Mouse (Mus musculus): ENCODE results near the gene Pitpnm1. TPM values are rescaled to one million over a fixed set of nuclear protein-coding genes. Genes with fewer than 3 reads are reported as not detected.
A peak's percentile ranks its signal among the peaks of the same experiment; 100 is the strongest.

The Pitpnm1 gene
- total and polyA plus RNA-seq, 3 experiments, result 25.3 to 51.2 TPM; not detected in 1

DNA sequence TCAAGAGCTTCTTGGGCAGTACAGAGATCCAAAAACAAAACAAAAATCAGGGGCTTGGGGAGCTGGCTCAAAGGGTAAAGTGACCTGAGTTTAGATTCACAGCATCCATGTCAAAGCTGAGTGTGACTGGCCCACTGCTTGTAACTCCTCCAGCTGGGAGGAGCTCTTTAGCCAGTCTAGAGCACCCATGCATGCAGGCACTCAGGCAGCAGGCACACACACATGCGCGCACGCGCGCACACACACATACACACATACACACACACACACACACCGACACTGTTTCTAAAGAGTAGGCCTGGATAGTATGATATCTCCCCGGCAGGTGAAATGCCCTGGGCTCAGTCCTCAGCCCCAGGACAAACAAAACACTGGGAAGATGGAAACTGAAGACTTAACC lies 17.2 kb downstream of the Pitpnm1 start:
- H3K36me3 ChIP-seq (ENCODE audit: control insufficient read depth in 1 of 2, insufficient read depth in 2 of 2, low read length in 2 of 2), result peaks cover 2 to 31% of the 10 kb centered on the region in 2 experiments; a peak in 3 of 4 replicates
- H3K9me3 ChIP-seq (replicated peaks; ENCODE audit: insufficient read depth, low read length), result no peaks in the 10 kb centered on the region
- H3K27ac ChIP-seq (ENCODE audit: control insufficient read depth, low read depth, low read length), result no peak overlapping the region
- DNase-seq (ENCODE audit: low read depth, low spot score), result no peak
- peaks cover 4% of the 10 kb centered on the region for H3K79me2 ChIP-seq (ENCODE audit: control insufficient read depth, insufficient read depth, low read length, poor library complexity)
- H3K27me3 ChIP-seq (ENCODE audit: control insufficient read depth in 1 of 2, insufficient read depth in 2 of 2, low read length in 2 of 2), result no peaks in the 10 kb centered on the region
- H3K9ac ChIP-seq (ENCODE audit: control insufficient read depth, low read depth, low read length, poor library complexity, severe bottlenecking), result no peak overlapping the region
- no peak overlapping the region for H3K4me3 ChIP-seq (ENCODE audit: control insufficient read depth in 1 of 2, insufficient read depth in 1 of 2, low read depth in 2 of 2, low read length in 2 of 2)
- TF ChIP-seq GATA1 (IDR thresholded peaks at IDR 0.05; ENCODE audit: low read depth, low read length) (no peak), RCOR1 (IDR thresholded peaks at IDR 0.05; ENCODE audit: low read depth, low read length) (no peak), ZC3H11A (IDR thresholded peaks at IDR 0.05; ENCODE audit: low read depth, low read length) (no peak), CTCF (IDR thresholded peaks at IDR 0.05 in 2 of 3, conservative IDR thresholded peaks at IDR 0.05 in 1 of 3; ENCODE audit: control insufficient read depth in 1 of 3, insufficient read depth in 1 of 3, low read depth in 2 of 3, low read length in 3 of 3, poor library complexity in 1 of 3, severe bottlenecking in 1 of 3) (no peak), POLR2AphosphoS5 (IDR thresholded peaks at IDR 0.05; ENCODE audit: borderline replicate concordance, low read depth, low read length) (no peak), UBTF (IDR thresholded peaks at IDR 0.05; ENCODE audit: borderline replicate concordance, insufficient read depth, low read depth, low read length) (no peak), ZKSCAN1 (IDR thresholded peaks at IDR 0.05; ENCODE audit: low read depth, low read length) (no peak), NELFE (IDR thresholded peaks at IDR 0.05; ENCODE audit: low read depth, low read length) (no peak), TCF12 (IDR thresholded peaks at IDR 0.05; ENCODE audit: low read depth, low read length) (no peak), TAL1 (IDR thresholded peaks at IDR 0.05; ENCODE audit: low read length) (no peak), TBP (IDR thresholded peaks at IDR 0.05; ENCODE audit: low read depth, low read length) (no peak), CHD2 (IDR thresholded peaks at IDR 0.05; ENCODE audit: low read length) (no peak), MAX (IDR thresholded peaks at IDR 0.05; ENCODE audit: low read length) (no peak), USF2 (IDR thresholded peaks at IDR 0.05; ENCODE audit: borderline replicate concordance in 1 of 2, insufficient read depth in 1 of 2, low read depth in 1 of 2, low read length in 2 of 2) (no peak), ZNF384 (IDR thresholded peaks at IDR 0.05; ENCODE audit: low read depth, low read length) (no peak), POLR2A (IDR thresholded peaks at IDR 0.05; ENCODE audit: control insufficient read depth in 1 of 2, insufficient read depth in 1 of 2, low read depth in 1 of 2, low read length in 2 of 2, poor library complexity in 1 of 2) (no peak), EP300 (IDR thresholded peaks at IDR 0.05; ENCODE audit: low read depth in 1 of 2, low read length in 2 of 2) (no peak)
- peaks cover 21 to 36% of the 10 kb centered on the region in 2 experiments for H3K4me1 ChIP-seq (ENCODE audit: control insufficient read depth in 1 of 2, insufficient read depth in 2 of 2, low read length in 2 of 2)

DNA sequence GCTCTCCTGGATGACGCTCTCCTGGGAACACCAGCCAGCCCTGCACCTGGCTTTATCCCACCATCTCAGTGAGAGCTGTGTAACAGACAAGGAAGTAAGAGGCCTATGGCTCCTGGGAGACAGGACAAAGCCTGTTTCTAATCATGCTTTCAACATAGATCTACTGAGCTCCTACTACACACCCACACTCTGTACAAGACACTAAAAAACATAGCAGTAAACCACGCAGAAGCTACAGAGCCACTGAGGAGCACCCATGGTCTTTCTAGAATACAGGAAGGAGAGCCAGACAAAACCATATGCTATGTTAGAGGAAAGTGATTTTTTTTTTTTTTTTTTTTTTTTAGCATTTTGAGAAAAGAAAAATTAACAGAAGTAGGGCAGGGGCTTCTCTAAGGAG lies 18.6 kb downstream of the Pitpnm1 start:
- H3K36me3 ChIP-seq (ENCODE audit: control insufficient read depth in 1 of 2, insufficient read depth in 2 of 2, low read length in 2 of 2), result peaks cover 2 to 31% of the 10 kb centered on the region in 2 experiments; a peak in 3 of 4 replicates
- no peak overlapping the region for H3K27ac ChIP-seq (ENCODE audit: control insufficient read depth, low read depth, low read length)
- H3K9ac ChIP-seq (ENCODE audit: control insufficient read depth, low read depth, low read length, poor library complexity, severe bottlenecking), result no peak overlapping the region
- TF ChIP-seq ETS1 (IDR thresholded peaks at IDR 0.05; ENCODE audit: low read depth, low read length) (no peak), E2F4 (IDR thresholded peaks at IDR 0.05; ENCODE audit: borderline replicate concordance, low read depth, low read length) (no peak), ZNF384 (IDR thresholded peaks at IDR 0.05; ENCODE audit: low read depth, low read length) (0 out of 2 replicates have a peak, but pooled peaks have one; percentile 21), POLR2A (IDR thresholded peaks at IDR 0.05; ENCODE audit: control insufficient read depth in 1 of 2, insufficient read depth in 1 of 2, low read depth in 1 of 2, low read length in 2 of 2, poor library complexity in 1 of 2) (no peak), POLR2AphosphoS5 (IDR thresholded peaks at IDR 0.05; ENCODE audit: borderline replicate concordance, low read depth, low read length) (no peak), GATA1 (IDR thresholded peaks at IDR 0.05; ENCODE audit: low read depth, low read length) (no peak), UBTF (IDR thresholded peaks at IDR 0.05; ENCODE audit: borderline replicate concordance, insufficient read depth, low read depth, low read length) (no peak), GABPA (IDR thresholded peaks at IDR 0.05; ENCODE audit: low read depth, low read length) (no peak)
- H3K79me2 ChIP-seq (ENCODE audit: control insufficient read depth, insufficient read depth, low read length, poor library complexity), result peaks cover 4% of the 10 kb centered on the region
- no peak overlapping the region for H3K4me3 ChIP-seq (ENCODE audit: control insufficient read depth in 1 of 2, insufficient read depth in 1 of 2, low read depth in 2 of 2, low read length in 2 of 2)
- DNase-seq (ENCODE audit: low read depth, low spot score), result no peak
- no peaks in the 10 kb centered on the region for H3K9me3 ChIP-seq (replicated peaks; ENCODE audit: insufficient read depth, low read length)
- no peaks in the 10 kb centered on the region for H3K27me3 ChIP-seq (ENCODE audit: control insufficient read depth in 1 of 2, insufficient read depth in 2 of 2, low read length in 2 of 2)
- peaks cover 21 to 28% of the 10 kb centered on the region in 2 experiments for H3K4me1 ChIP-seq (ENCODE audit: control insufficient read depth in 1 of 2, insufficient read depth in 2 of 2, low read length in 2 of 2)
